Mouse (Mus musculus) urinary bladder, postnatal 36 days (tissue): ENCODE measurements around the gene Slc28a3.

Experiments
- DNase-seq, 2 experiments: peaks; one replicate each; pipeline ENCODE4 v3.0.0; 2022; ENCODE audit warnings: low spot score in 2 of 2, mixed read lengths in 1 of 2

The Slc28a3 gene

GRCm38 (mm10) chr13:58523011-58523760, 87.5 kb downstream of the Slc28a3 start:
- no peak for DNase-seq

- DNase-seq, result no peak
These were observed 89.2 kb downstream of the Slc28a3 start for GRCm38 (mm10) chr13:58521331-58522030.

- no peak for DNase-seq
These were observed 89.9 kb downstream of the Slc28a3 start for GRCm38 (mm10) chr13:58520580-58521330.

- DNase-seq, result no peak
These were observed 90.6 kb downstream of the Slc28a3 start for GRCm38 (mm10) chr13:58520028-58520427.

GRCm38 (mm10) chr13:58516277-58516676, 94.4 kb downstream of the Slc28a3 start:
- DNase-seq, result no peak

- DNase-seq, result no peak
These were observed 95.0 kb downstream of the Slc28a3 start for GRCm38 (mm10) chr13:58515635-58516034.

- no peak for DNase-seq
These were observed 96.4 kb downstream of the Slc28a3 start for GRCm38 (mm10) chr13:58514147-58514727.

GRCm38 (mm10) chr13:58511926-58512325, 98.8 kb downstream of the Slc28a3 start:
- DNase-seq, result no peak

- no peak for DNase-seq
These were observed 99.4 kb downstream of the Slc28a3 start for GRCm38 (mm10) chr13:58511248-58511647.

- DNase-seq, result no peak
These were observed 101.4 kb downstream of the Slc28a3 start for GRCm38 (mm10) chr13:58509241-58509640.

- DNase-seq, result no peak
These were observed 107.1 kb downstream of the Slc28a3 start for GRCm38 (mm10) chr13:58503610-58504009.

GRCm38 (mm10) chr13:58497809-58498208, 112.9 kb downstream of the Slc28a3 start:
- DNase-seq, result peak in 1 of 2 experiments; percentile 5
